Mouse (Mus musculus): ENCODE data around the gene Pdcd6. TPM values are rescaled to one million over a fixed set of nuclear protein-coding genes. Genes with fewer than 3 reads are reported as not detected.

Pdcd6 gene
- polyA plus RNA-seq (2012): 38.9 and 65.0 TPM in 2 replicates

GRCm38 (mm10) chr13:74317170-74317849 is at the start of gene Pdcd6:
Pdcd6 (minus strand) TSS chr13:74317580.
- TF ChIP-seq GATA1 (IDR thresholded peaks at IDR 0.05; ENCODE audit: low read length): no peak

DNA sequence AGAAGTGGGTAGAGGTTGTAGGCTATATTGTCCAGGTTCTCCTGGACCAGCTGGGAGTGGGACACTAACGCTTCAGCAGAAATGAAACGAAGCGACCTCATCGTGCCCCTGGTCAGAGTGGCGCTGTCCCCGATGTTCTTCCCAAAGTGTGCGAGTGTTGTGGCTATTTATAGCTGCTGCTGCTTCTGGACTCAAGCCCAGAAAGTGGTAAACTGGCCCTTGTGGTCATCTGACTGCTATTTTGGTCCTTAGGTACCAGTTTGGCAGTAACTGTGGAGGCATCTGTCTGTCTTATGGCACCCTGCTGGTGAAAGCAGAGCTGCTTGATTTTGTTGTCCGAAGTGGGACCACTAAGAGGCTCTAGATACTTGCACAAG is 46.5 kb upstream of the Pdcd6 start, which contains the start of gene Lrrc14b:
Gene Lrrc14b (minus strand): TSS at position 147 of the 377 bp plus-strand sequence.
- no peak for TF ChIP-seq GATA1 (IDR thresholded peaks at IDR 0.05; ENCODE audit: low read length)

DNA sequence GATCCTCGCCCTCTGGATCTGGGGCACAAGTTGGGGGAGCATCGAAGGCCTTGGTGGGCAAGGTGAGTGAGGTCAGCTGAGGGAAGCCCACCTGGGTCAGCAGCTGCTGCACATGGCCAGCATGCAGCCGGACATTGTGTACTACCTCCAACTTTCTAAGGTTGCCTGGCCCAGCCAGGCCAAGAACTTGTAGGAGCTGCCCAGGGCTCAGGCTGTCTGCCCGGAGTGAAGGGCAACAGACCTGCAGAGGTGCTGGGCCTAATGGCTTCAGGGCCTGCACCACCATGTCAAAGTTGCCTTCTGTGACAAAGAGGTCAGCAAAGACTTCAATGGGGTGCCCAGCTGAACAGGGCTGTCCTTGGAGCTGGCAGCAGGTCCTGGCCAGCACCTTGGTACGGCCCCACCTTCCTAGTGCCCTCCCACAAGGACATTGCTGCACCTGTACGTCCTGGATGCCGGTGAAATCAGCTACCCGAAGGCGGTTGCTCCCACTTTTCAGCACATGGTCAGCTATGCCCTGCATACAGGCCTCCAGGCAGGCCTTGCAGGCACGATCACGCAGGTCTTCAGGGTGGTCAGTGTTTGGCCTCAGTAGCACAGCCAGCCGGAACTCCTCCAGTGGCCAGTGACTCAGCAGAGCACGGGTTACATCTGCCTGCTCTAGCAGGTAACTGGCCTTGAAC is 45.9 kb upstream of the Pdcd6 start:
- no peak for TF ChIP-seq GATA1 (IDR thresholded peaks at IDR 0.05; ENCODE audit: low read length)

DNA sequence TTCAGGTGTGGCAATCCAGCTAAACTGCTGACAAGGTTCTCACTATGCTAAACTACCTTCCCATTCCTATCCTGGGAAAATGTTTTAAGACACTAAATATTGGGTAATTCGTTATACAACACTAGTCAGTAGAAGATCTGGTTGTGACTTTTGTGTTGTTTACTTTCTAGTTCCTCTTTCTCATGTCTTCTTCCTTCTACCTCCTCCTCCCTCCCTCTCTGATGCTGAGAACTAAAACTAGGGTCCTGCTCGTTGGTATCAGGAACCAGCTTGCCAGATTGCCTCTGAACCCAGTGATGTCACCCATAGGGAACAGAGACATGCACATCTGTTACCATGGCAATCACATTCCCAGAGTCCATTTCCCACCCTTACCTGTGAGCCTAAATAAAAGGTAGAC is 44.8 kb upstream of the Pdcd6 start:
- no peak for TF ChIP-seq GATA1 (IDR thresholded peaks at IDR 0.05; ENCODE audit: low read length)

DNA sequence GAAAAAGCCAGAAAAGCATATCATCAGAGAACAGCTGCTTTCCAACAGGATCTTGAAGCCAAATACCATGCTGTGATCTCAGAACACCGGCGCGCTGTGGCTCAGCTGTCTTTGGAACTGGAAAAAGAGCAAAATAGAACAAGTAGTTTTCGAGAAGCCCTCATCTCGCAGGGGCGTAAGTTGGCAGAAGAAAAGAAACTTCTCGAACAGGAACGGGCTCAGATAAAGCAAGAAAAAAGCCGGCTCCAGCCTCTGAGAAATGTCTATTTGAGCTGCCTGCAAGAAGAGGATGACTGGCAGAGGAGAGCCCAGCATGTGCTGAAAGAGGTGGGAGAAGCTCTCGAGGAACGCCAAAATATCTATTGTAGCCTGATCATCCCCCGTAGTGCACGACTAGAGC is 39.1 kb upstream of the Pdcd6 start:
- no peak for TF ChIP-seq GATA1 (IDR thresholded peaks at IDR 0.05; ENCODE audit: low read length)

GRCm38 (mm10) chr13:74350435-74350906 is 33.1 kb upstream of the Pdcd6 start:
- TF ChIP-seq GATA1 (IDR thresholded peaks at IDR 0.05; ENCODE audit: low read length): no peak

GRCm38 (mm10) chr13:74349566-74350434 is 32.4 kb upstream of the Pdcd6 start, which contains the start of the genes Sdha and Ccdc127:
Sdha (minus strand) TSS chr13:74350280.
Ccdc127 (plus strand) TSS chr13:74350309.
- TF ChIP-seq GATA1 (IDR thresholded peaks at IDR 0.05; ENCODE audit: low read length): no peak

DNA sequence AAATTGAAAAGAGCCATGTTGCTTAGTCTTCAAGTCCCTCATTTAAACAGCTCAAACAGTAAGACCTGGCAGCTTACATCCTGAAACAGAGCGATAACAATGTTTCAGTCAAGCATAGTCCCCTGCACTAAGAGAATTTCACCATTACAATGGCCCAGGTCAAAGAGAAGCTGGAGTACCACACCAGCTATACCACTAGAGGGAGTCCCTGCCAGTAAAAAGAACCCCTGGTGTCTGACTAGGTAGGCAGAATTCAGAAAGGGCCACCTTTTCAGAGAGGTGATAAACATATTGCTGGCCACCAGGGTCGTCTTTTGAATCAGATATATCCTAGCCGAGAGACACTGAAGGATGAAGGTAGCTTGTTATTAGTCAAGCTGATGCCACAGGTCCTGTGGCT is 23.7 kb upstream of the Pdcd6 start:
- TF ChIP-seq GATA1 (IDR thresholded peaks at IDR 0.05; ENCODE audit: low read length): no peak

GRCm38 (mm10) chr13:74329321-74329720 is 11.9 kb upstream of the Pdcd6 start:
- TF ChIP-seq GATA1 (IDR thresholded peaks at IDR 0.05; ENCODE audit: low read length): no peak

GRCm38 (mm10) chr13:74316789-74317169 is 601 bp downstream of the Pdcd6 start:
- no peak for TF ChIP-seq GATA1 (IDR thresholded peaks at IDR 0.05; ENCODE audit: low read length)

DNA sequence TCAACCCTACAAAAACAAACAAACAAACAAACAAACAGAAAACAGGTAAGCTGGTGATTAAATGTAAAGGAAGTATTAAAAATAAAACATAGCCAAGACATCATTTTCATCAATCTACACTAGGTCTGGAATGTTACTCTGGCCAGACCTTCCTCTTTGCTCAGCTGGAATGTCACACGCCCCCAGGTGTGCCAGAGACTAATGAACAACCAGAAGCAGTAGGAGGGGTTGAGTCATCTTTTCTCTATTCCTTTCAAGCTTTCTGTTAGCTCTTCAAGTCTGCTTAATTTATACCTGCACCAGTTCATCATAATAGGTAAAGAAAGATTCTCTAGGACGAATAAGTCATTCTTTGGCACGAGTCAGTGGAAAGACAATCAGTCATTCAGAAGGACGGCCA is 994 bp downstream of the Pdcd6 start:
- no peak for TF ChIP-seq GATA1 (IDR thresholded peaks at IDR 0.05; ENCODE audit: low read length)

GRCm38 (mm10) chr13:74314616-74315015 is 2.8 kb downstream of the Pdcd6 start:
- TF ChIP-seq GATA1 (IDR thresholded peaks at IDR 0.05; ENCODE audit: low read length): no peak

GRCm38 (mm10) chr13:74305780-74306179 is 11.6 kb downstream of the Pdcd6 start:
- no peak for TF ChIP-seq GATA1 (IDR thresholded peaks at IDR 0.05; ENCODE audit: low read length)

DNA sequence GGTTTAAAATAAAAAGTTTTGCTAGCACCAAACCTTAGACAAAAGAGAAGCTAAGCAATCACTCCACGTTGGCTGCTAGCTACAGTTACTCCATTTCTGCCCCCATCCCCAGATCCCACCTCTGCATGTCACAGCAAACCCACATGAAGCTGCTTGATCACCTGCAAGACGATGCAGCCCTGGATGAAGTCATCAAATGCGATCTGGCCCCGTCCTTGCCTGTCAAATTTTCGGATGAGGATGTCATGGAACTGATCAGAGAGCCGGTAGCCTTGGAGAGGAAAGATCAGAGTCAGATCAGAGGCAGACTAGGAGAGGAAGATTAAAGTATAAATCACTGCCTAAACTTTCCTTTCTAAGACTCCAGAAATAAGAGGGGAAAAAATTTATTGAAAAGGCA is 12.0 kb downstream of the Pdcd6 start:
- no peak for TF ChIP-seq GATA1 (IDR thresholded peaks at IDR 0.05; ENCODE audit: low read length)

DNA sequence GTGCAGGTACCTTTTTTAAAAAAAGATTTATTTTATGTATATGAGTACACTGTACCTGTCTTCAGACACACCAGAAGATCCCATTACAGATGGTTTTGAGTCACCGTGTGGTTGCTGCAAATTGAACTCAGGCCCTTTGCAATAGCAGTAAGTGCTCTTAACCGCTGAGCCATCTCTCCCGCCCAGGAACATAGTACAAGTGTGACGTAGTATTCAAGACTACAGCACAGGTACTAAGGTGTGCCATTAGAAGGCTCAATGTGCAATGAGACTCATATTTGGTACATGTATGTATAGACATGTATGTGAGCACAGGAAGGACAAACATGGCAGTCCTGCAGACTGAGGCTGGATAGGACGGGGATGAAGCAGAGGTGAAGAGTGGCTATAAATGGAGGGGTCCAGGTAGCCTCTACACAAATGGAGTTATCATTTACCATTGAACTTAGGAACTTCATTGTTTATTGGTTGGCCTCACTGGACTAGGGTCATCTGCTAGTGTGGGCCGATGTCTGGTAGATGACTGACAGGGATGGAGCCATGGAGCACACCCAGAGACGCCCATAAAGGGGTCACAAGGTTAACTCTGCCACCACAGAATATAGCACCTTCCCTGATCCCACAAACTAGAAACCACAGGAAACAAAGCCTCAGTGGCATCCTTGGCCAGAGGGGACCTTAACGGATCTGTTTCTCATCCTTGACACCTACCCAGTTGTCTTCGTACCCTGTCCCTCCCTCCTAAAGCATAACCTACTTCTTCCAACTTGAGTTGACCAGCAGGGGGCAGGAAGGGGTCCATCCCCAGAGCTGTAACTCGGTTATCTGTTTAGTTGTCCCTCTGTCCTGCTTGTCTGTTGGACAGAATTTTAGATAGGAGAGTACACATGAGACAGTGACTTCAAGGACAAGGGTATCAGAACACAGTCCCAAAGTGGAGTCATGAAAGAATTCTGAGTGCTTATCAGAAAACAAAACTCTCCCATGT is 15.0 kb downstream of the Pdcd6 start:
- TF ChIP-seq GATA1 (IDR thresholded peaks at IDR 0.05; ENCODE audit: low read length): no peak
